Mouse (Mus musculus): ENCODE measurements around the gene Tube1.
A peak's percentile ranks its signal among the peaks of the same experiment; 100 is the strongest.
"Not testable (repeated sequence)": the region's sequence is repeated elsewhere in the genome, so short reads cannot be mapped to it uniquely, and the experiment has no call there.

Tube1 gene

DNA sequence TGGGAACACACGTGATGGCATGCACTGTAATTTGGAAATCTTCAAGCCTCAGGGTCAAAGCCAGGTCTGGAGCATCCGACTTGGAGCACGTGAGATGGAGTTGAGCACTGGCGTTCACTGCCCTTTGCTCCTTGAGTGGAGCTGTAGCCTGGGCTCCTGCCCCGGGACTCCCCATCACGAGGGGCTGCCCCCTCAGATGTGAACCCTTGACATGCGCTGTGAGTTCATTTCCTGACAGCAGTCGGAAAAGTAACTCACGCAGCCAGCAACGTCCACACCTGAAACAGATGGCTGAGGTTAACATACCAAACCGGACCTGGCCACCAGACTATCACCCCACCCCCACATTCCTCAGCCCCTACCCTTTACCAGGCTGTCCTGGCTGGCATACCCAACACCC is 33.8 kb downstream of the Tube1 start:
- no peak for DNase-seq (ENCODE audit: extremely low read depth, insufficient read length, low spot score)

DNA sequence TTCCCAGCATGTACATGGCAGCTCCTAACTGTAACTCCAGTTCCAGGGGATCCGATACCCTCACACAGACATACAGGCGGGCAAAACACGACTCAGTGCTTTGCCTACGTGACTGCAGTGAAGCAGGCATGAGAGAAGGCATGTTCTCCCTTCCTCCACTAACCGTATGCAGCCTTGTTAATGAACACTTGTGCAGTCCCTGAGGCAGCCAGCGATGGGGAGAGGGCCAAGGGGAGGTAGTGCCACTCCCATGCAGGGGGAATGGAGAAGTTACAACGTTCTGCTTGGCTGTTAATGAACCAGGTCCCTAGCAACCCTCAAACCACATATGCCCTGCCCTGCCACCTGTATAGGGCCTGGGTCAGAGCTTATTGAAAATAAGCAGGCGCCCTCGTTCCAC is 35.9 kb downstream of the Tube1 start:
- no peak for DNase-seq (ENCODE audit: extremely low read depth, insufficient read length, low spot score)

DNA sequence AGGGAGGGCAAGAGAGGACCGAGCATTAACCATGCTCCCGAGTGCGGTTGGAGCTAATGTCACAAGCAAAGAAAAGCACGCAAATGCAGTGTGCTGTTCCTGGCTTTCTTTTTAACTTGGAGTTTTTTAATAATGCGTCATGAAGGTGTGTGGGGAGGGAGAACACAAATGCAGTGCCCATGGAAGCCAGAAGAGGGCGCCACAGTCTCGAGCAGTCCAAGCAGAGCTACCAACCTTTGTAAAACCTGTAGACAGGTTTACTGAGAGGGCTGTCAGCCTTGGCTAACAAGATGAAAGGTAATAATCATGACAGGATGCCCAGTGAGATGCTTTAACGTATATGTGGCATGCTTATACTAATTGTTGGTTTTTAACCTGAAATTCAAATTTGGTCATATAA is 36.4 kb downstream of the Tube1 start:
- peak; percentile 28 for DNase-seq (ENCODE audit: extremely low read depth, insufficient read length, low spot score)

- no peak for DNase-seq (ENCODE audit: extremely low read depth, insufficient read length, low spot score)
Observed at GRCm38 (mm10) chr10:39170706-39171105, 36.9 kb downstream of the Tube1 start.

GRCm38 (mm10) chr10:39171134-39171533 is 37.4 kb downstream of the Tube1 start:
- DNase-seq (ENCODE audit: extremely low read depth, insufficient read length, low spot score): peak; percentile 73

DNA sequence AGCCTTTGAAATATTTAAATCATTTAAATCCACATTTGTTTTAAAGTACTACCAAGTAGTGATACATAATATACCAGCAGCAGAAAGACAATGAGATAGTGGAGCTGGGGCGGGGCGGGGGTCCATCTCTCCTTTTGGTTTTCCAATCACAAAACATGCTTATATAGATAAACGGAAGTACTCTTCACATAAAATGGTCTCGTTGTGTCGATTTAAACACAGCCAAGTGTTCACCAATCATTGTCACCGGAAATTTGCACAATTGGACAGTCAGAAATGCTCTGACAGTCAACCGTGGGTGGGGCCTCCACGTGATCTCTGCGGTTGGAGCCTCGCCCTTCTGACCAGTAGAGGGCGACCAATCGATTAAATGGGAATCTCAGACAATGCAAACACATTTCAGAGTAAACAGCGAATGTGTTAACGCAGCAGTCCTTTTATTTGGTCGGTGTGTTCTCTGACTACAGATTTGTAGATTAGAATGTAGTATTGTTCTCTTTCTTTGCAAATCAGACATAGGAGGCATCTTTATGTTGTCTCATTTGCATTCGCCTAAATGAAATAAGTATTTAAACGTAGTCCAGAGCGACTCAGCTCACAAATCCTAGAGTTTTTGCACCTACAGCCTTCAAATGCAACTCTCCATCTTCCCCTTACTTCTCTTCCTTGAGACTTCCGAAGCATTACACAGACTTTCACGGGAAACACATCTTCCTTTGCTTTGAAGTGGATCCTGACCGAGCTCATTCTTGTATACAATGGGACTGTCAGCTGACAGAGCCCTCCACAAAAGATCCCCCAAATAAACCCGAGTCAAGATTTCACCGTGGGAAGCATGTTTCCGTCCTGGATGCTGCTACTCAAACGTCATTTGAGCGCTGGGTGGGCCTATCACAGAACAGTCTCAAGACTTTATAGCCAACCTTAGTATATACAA is 38.1 kb downstream of the Tube1 start:
- peak; percentile 58 for DNase-seq (ENCODE audit: extremely low read depth, insufficient read length, low spot score)

GRCm38 (mm10) chr10:39172540-39172931 is 38.8 kb downstream of the Tube1 start:
- no peak for DNase-seq (ENCODE audit: extremely low read depth, insufficient read length, low spot score)

DNA sequence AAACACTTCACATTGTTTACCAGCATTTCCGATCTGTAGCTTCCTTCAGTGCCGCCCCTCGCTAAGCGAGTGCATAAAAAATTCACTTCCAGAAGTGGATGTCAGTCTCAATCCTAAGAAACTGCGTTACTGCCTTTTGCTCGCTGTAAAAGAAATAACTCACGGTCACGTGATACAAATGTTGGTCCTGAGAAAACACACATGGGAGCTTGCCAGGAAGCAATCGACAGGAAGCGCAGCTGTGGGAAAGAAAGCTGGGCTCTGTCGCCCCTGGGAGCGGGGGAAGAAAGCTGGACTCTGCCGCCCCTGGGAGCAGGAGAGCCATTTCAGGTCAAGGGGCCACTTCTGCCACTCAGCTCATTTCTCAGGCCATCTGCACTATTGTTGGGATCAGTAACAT is 39.3 kb downstream of the Tube1 start:
- DNase-seq (ENCODE audit: extremely low read depth, insufficient read length, low spot score): no peak

- DNase-seq (ENCODE audit: extremely low read depth, insufficient read length, low spot score): no peak
Observed at GRCm38 (mm10) chr10:39176981-39177380, 43.2 kb downstream of the Tube1 start.

- DNase-seq (ENCODE audit: extremely low read depth, insufficient read length, low spot score): no peak
Observed at GRCm38 (mm10) chr10:39184864-39185544, 51.2 kb downstream of the Tube1 start.

- no peak for DNase-seq (ENCODE audit: extremely low read depth, insufficient read length, low spot score)
Observed at GRCm38 (mm10) chr10:39185545-39185906, 51.8 kb downstream of the Tube1 start.

GRCm38 (mm10) chr10:39192673-39193072 is 58.9 kb downstream of the Tube1 start:
- DNase-seq (ENCODE audit: extremely low read depth, insufficient read length, low spot score): no peak

- DNase-seq (ENCODE audit: extremely low read depth, insufficient read length, low spot score): not testable (repeated sequence)
Observed at GRCm38 (mm10) chr10:39198216-39198615, 64.4 kb downstream of the Tube1 start.
